32 mouse cellular contexts compared by ENCODE assay signal in the genomic region with DNA sequence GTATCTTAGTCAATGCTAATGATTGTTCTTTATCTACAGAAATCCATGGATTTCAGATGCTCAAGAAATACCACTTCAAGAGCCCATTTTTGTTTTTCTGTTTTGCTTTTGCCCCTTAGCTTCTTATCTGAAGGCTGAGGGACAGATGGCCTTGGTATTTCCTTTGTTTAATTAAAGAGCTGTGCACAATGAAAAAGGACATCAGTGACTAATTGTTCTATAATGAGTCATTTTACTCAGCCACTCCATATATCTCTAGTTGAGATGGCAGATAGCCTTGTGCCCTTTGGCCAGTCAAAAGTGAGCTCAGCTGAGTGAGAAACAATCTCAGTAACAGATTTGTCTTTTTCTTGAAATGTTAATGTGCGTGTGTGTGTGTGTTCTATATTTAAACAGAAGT. TPM values are rescaled to one million over a fixed set of nuclear protein-coding genes. Genes with fewer than 3 reads are reported as not detected.
DNase-seq lines count a peak whose midpoint lies in the region; ATAC-seq and TF ChIP-seq lines count a peak whose summit lies in the region.
"Had no signal": no experiment of that assay in that cellular context is flagged by ENCODE, and none has a peak within 500 bp of the region (broad histone marks: within the 10 kb centered on the region; RNA-seq: fewer than 3 reads in every experiment).

No protein-coding gene starts in this region.

- no peak for ATAC-seq in lung, embryonic 14.5 days (ENCODE audit: insufficient read depth)
- ATAC-seq: forebrain, embryonic 16.5 days; intestine, postnatal 0 days; midbrain, embryonic 13.5 days had no signal

- H3K9ac ChIP-seq in lung, embryonic 14.5 days = no peak overlapping the region
- H3K9ac ChIP-seq: embryonic facial prominence, embryonic 12.5 days; hindbrain, embryonic 13.5 days; limb, embryonic 12.5 days; liver, embryonic 15.5 days; midbrain, embryonic 13.5 days; neural tube, embryonic 13.5 days; stomach, embryonic 15.5 days had no signal

- no peak overlapping the region for H3K4me2 ChIP-seq in lung, embryonic 14.5 days
- H3K4me2 ChIP-seq: embryonic facial prominence, embryonic 12.5 days; heart, embryonic 11.5 days; hindbrain, embryonic 13.5 days; limb, embryonic 12.5 days; liver, embryonic 15.5 days; midbrain, embryonic 13.5 days; neural tube, embryonic 13.5 days; stomach, embryonic 15.5 days had no signal

- no peak overlapping the region for H3K27ac ChIP-seq in lung, embryonic 14.5 days (ENCODE audit: low read depth)
- H3K27ac ChIP-seq: embryonic facial prominence, embryonic 12.5 days; gastrocnemius, adult 2 months; hindbrain, embryonic 13.5 days; layer of hippocampus, adult 2 months; left cerebral cortex, adult 2 months; limb, embryonic 12.5 days; liver, embryonic 15.5 days; macrophage; midbrain, embryonic 13.5 days; neural tube, embryonic 13.5 days; stomach, embryonic 15.5 days had no signal

- no peaks in the 10 kb centered on the region for H3K27me3 ChIP-seq in lung, embryonic 14.5 days (ENCODE audit: insufficient read depth, low read length)
- H3K27me3 ChIP-seq: embryonic facial prominence, embryonic 12.5 days; hindbrain, embryonic 13.5 days; limb, embryonic 12.5 days; liver, embryonic 15.5 days; midbrain, embryonic 13.5 days; neural tube, embryonic 13.5 days; stomach, embryonic 15.5 days had no signal

- intact Hi-C loops in heart, postnatal 10 days (cut with DNase I) = no loop called here

- H3K36me3 ChIP-seq in lung, embryonic 14.5 days (ENCODE audit: insufficient read depth) = no peaks in the 10 kb centered on the region
- H3K36me3 ChIP-seq: embryonic facial prominence, embryonic 12.5 days; hindbrain, embryonic 13.5 days; limb, embryonic 12.5 days; liver, embryonic 15.5 days; midbrain, embryonic 13.5 days; neural tube, embryonic 13.5 days; stomach, embryonic 15.5 days had no signal

- no peaks in the 10 kb centered on the region for H3K9me3 ChIP-seq in lung, embryonic 14.5 days (ENCODE audit: low read depth, low read length)
- H3K9me3 ChIP-seq: embryonic facial prominence, embryonic 12.5 days; hindbrain, embryonic 13.5 days; limb, embryonic 12.5 days; liver, embryonic 15.5 days; midbrain, embryonic 13.5 days; neural tube, embryonic 13.5 days; stomach, embryonic 15.5 days had no signal

- peak; percentile 20 for DNase-seq in adrenal gland, adult 2 months
- DNase-seq in adrenal gland, adult 18-20 months (ENCODE audit: low spot score in 2 of 2) = no peak
- peak; percentile 22 for DNase-seq in lung, embryonic 14.5 days
- DNase-seq in lung, adult 18-20 months = no peak
- peak; percentile 54 for DNase-seq in 416B (ENCODE audit: low read depth)
- DNase-seq in adrenal gland, postnatal 25 days = peak; percentile 1
- DNase-seq in heart, postnatal 10 days = no peak
- no peak for DNase-seq in spleen, postnatal 36 days (ENCODE audit: low spot score in 2 of 2)
- DNase-seq: cerebellum, postnatal 14 days; gastrocnemius, adult 2 months; gastrocnemius, postnatal 36 days; heart, adult 18-20 months; heart, postnatal 4 days; kidney, adult 9 months; kidney, postnatal 14 days; right cerebral cortex, postnatal 14 days had no signal

- 31% methylated on average over 1 of the region's 1 CpGs for WGBS in lung, embryonic 14.5 days

- no peak for TF ChIP-seq CTCF in lung, embryonic 14.5 days (IDR thresholded peaks at IDR 0.05; ENCODE audit: low read depth)

- H3K4me3 ChIP-seq in lung, embryonic 14.5 days (ENCODE audit: low read depth, low read length) = no peak overlapping the region
- H3K4me3 ChIP-seq: embryonic facial prominence, embryonic 12.5 days; gastrocnemius, adult 2 months; hindbrain, embryonic 13.5 days; layer of hippocampus, adult 2 months; left cerebral cortex, adult 2 months; limb, embryonic 12.5 days; liver, embryonic 15.5 days; midbrain, embryonic 13.5 days; neural tube, embryonic 13.5 days; stomach, embryonic 15.5 days had no signal

- H3K4me1 ChIP-seq in lung, embryonic 14.5 days (ENCODE audit: insufficient read depth) = no peaks in the 10 kb centered on the region
- H3K4me1 ChIP-seq: embryonic facial prominence, embryonic 12.5 days; hindbrain, embryonic 13.5 days; limb, embryonic 12.5 days; liver, embryonic 15.5 days; midbrain, embryonic 13.5 days; neural tube, embryonic 13.5 days; stomach, embryonic 15.5 days had no signal

RNA-seq across cellular contexts. Expression of a gene that starts 29.1 kb away (rescaled TPM):
- 1 to 10 TPM in 1 of 2 experiments, under 1 TPM in 1; 0.78 to 2.6 TPM for total RNA-seq in adrenal gland, adult 2 months (2021)
- polyA plus RNA-seq in adrenal gland, adult 2 months (2012; rRNA removed) = 0.30 and 0.56 TPM in 2 replicates
- total RNA-seq in adrenal gland, adult 18-20 months (2021) = 1 to 10 TPM; 1.5 to 2.0 TPM
- 0.81 and 1.0 TPM in 2 replicates for polyA plus RNA-seq in lung, embryonic 14.5 days (2014; fragmentation: Nextera tagmentation; extraction: Ambion mirVana)
- total RNA-seq in adrenal gland, postnatal 25 days (2021) = 0.81 and 1.3 TPM in 2 replicates
- total RNA-seq in heart, postnatal 10 days (2021) = under 1 TPM in 1 of 2 experiments, not detected in 1; 0.12 TPM
- total RNA-seq: liver, adult 2 months; megakaryocyte-erythroid progenitor cell, adult 5-6 weeks; MEL had no signal
- polyA plus RNA-seq: liver, adult 2 months; macrophage had no signal

Comparison
In these comparisons a context has a peak if more than half of its experiments do, and no peak if none do; other contexts are left out.
1. DNase-seq: peak in adrenal gland, adult 2 months (single experiment), lung, embryonic 14.5 days (single experiment), 416B (single experiment) and adrenal gland, postnatal 25 days (single experiment); none in adrenal gland, adult 18-20 months (0 of 2), lung, adult 18-20 months (0 of 2), heart, postnatal 10 days (0 of 2) and spleen, postnatal 36 days (0 of 2).